Mouse (Mus musculus): Measurements from ENCODE around the gene Cyp1a1. TPM values are rescaled to one million over a fixed set of nuclear protein-coding genes. Genes with fewer than 3 reads are reported as not detected.

Cyp1a1 gene
- polyA plus RNA-seq, 1 experiment: 0.15 TPM

- Histone ChIP-seq H3K27me3 (ENCODE audit: control insufficient read depth, insufficient read depth, low read length) (no peaks in the 10 kb centered on the region), H3K27ac (ENCODE audit: insufficient read depth, low read length) (no peak overlapping the region), H3K4me1 (ENCODE audit: control insufficient read depth, insufficient read depth, insufficient read length) (peaks cover 33% of the 10 kb centered on the region), H3K4me3 (ENCODE audit: extremely low read depth, insufficient read depth, insufficient read length) (no peak overlapping the region), H3K36me3 (ENCODE audit: control insufficient read depth, insufficient read depth, low read length) (no peaks in the 10 kb centered on the region)
- WGBS: 83% methylated on average over 1 of the region's 1 CpGs
- DNase-seq (ENCODE audit: low read depth in 1 of 2, low spot score in 2 of 2): no peak
- no peak for TF ChIP-seq POLR2A (IDR thresholded peaks at IDR 0.05; ENCODE audit: low read depth, low read length)
- no peak for TF ChIP-seq CTCF (IDR thresholded peaks at IDR 0.05; ENCODE audit: extremely low read depth, insufficient read depth, insufficient read length, insufficient replicate concordance)
Measured at GRCm38 (mm10) chr9:57654966-57655365, 32.8 kb upstream of the Cyp1a1 start.

DNA sequence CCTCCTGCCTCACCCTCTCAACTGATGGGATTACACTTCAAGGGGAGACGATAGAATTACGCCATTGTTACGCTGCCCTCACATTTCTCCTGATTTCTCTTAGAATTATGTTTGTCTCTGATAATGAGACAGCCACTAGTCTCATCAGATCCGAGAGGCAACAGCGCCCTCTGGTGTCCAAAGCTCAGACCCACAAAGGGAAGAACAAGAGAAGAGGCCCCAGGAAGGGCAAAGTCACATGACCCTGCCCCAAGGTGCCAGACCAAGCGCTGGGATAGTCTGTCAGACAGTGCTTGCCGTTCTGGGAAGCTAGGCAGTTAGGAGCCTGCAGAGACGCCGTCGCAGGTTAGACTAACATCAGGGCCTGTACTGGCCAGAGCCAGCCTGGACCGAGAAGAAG lies 32.0 kb upstream of the Cyp1a1 start:
- peak; percentile 83 to 95 for DNase-seq (ENCODE audit: low read depth in 1 of 2, low spot score in 2 of 2)
- H3K4me3 ChIP-seq (ENCODE audit: extremely low read depth, insufficient read depth, insufficient read length): no peak overlapping the region
- H3K4me1 ChIP-seq (ENCODE audit: control insufficient read depth, insufficient read depth, insufficient read length): peaks cover 26% of the 10 kb centered on the region
- WGBS: 5% methylated on average over 11 of the region's 11 CpGs
- TF ChIP-seq POLR2A (IDR thresholded peaks at IDR 0.05; ENCODE audit: low read depth, low read length) (no peak), CTCF (IDR thresholded peaks at IDR 0.05; ENCODE audit: extremely low read depth, insufficient read depth, insufficient read length, insufficient replicate concordance) (peak; percentile 90; the same call in 1 of the 2 replicates)
- no peak overlapping the region for H3K27ac ChIP-seq (ENCODE audit: insufficient read depth, low read length)
- no peaks in the 10 kb centered on the region for H3K27me3 ChIP-seq (ENCODE audit: control insufficient read depth, insufficient read depth, low read length)
- H3K36me3 ChIP-seq (ENCODE audit: control insufficient read depth, insufficient read depth, low read length): no peaks in the 10 kb centered on the region

DNA sequence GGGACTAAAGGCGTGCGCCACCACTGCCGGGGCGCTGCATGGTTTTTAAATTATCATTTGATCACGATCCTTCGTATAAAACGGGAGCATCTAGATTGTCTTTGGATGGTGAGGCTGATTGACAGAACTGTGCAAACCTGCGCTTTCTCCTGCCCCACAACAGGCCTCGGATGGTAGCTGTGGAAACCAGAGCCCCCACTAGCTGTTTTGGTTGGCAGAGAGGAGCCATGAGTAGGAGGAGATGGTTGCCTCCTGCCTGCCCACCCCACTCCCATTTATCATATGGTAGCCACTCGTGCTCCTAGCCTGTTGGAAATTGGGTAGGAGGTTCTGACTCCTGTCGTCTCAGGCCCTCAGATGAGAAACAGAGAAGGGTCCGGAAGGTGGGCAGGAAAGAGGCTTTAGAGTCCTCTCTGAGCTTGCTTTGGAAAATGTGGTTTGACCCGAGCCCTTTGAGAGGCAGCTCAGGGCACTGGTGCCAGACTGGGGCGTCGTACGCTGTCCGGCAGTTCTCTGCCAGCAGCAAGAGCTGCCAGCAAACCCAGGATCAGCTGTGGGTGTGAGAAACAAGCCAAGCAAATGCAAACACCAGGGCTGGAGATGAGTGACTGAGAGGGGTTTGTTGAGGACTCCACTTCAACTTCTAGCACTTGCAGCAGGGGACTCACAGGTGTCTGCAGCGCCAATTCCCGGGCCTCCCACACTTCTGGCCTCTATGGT lies 30.9 kb upstream of the Cyp1a1 start:
- peaks cover 17% of the 10 kb centered on the region; the same call in 1 of the 2 replicates for H3K4me1 ChIP-seq (ENCODE audit: control insufficient read depth, insufficient read depth, insufficient read length)
- no peak overlapping the region for H3K27ac ChIP-seq (ENCODE audit: insufficient read depth, low read length)
- TF ChIP-seq CTCF (IDR thresholded peaks at IDR 0.05; ENCODE audit: extremely low read depth, insufficient read depth, insufficient read length, insufficient replicate concordance) (no peak), POLR2A (IDR thresholded peaks at IDR 0.05; ENCODE audit: low read depth, low read length) (no peak)
- no peaks in the 10 kb centered on the region for H3K27me3 ChIP-seq (ENCODE audit: control insufficient read depth, insufficient read depth, low read length)
- DNase-seq (ENCODE audit: low read depth in 1 of 2, low spot score in 2 of 2): no peak
- WGBS: 93% methylated on average over 19 of the region's 19 CpGs
- H3K4me3 ChIP-seq (ENCODE audit: extremely low read depth, insufficient read depth, insufficient read length): no peak overlapping the region
- no peaks in the 10 kb centered on the region for H3K36me3 ChIP-seq (ENCODE audit: control insufficient read depth, insufficient read depth, low read length)

DNA sequence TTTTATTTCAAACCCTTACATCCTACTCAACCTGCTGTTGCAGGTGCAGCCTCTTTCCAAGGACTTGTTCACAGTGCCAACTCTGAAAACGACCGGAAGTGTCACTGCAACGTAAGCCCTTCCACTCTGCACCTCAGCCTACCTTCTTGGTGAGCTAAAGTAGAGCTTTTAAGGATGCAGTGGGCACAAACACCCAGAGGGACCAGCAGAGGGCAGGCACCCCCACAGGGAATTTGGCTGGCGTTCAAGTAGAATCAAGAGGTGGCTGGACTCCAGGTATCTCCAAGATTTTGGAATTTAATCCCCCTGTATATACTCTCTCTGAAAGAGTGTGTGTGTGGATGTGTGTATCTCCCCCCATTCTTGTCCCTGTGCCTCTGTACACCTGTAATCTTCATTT lies 29.9 kb upstream of the Cyp1a1 start:
- DNase-seq (ENCODE audit: low read depth in 1 of 2, low spot score in 2 of 2): no peak
- peaks cover 12% of the 10 kb centered on the region; the same call in 1 of the 2 replicates for H3K4me1 ChIP-seq (ENCODE audit: control insufficient read depth, insufficient read depth, insufficient read length)
- H3K36me3 ChIP-seq (ENCODE audit: control insufficient read depth, insufficient read depth, low read length): no peaks in the 10 kb centered on the region
- H3K27ac ChIP-seq (ENCODE audit: insufficient read depth, low read length): no peak overlapping the region
- no peak overlapping the region for H3K4me3 ChIP-seq (ENCODE audit: extremely low read depth, insufficient read depth, insufficient read length)
- 56% methylated on average over 4 of the region's 4 CpGs for WGBS
- no peaks in the 10 kb centered on the region for H3K27me3 ChIP-seq (ENCODE audit: control insufficient read depth, insufficient read depth, low read length)
- TF ChIP-seq CTCF (IDR thresholded peaks at IDR 0.05; ENCODE audit: extremely low read depth, insufficient read depth, insufficient read length, insufficient replicate concordance) (no peak), POLR2A (IDR thresholded peaks at IDR 0.05; ENCODE audit: low read depth, low read length) (no peak)

DNA sequence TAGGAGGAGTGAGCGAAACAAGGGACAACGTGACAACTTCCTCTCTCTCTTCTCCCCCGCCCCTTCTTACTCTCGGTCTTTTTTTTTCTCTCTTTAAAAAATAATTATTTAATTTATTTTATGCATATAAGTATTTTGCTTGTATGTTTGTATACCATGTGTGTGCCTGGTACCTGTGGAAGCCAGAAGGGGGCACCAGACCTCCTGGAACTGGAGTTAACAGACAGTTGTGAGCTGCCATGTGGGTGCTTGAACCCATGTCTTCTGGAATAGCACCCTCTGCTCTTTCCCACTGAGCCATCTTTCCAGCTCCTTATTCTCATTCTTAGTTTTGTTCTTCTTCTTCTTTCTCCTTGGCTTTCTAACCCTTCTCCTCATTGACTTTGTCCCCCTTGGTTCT lies 28.8 kb upstream of the Cyp1a1 start:
- peaks cover 5% of the 10 kb centered on the region; the same call in 1 of the 2 replicates for H3K4me1 ChIP-seq (ENCODE audit: control insufficient read depth, insufficient read depth, insufficient read length)
- no peak for TF ChIP-seq POLR2A (IDR thresholded peaks at IDR 0.05; ENCODE audit: low read depth, low read length)
- TF ChIP-seq CTCF (IDR thresholded peaks at IDR 0.05; ENCODE audit: extremely low read depth, insufficient read depth, insufficient read length, insufficient replicate concordance): no peak
- DNase-seq (ENCODE audit: low read depth in 1 of 2, low spot score in 2 of 2): no peak
- H3K4me3 ChIP-seq (ENCODE audit: extremely low read depth, insufficient read depth, insufficient read length): no peak overlapping the region
- no peaks in the 10 kb centered on the region for H3K27me3 ChIP-seq (ENCODE audit: control insufficient read depth, insufficient read depth, low read length)
- WGBS: 68% methylated on average over 4 of the region's 4 CpGs
- H3K27ac ChIP-seq (ENCODE audit: insufficient read depth, low read length): no peak overlapping the region
- H3K36me3 ChIP-seq (ENCODE audit: control insufficient read depth, insufficient read depth, low read length): no peaks in the 10 kb centered on the region

DNA sequence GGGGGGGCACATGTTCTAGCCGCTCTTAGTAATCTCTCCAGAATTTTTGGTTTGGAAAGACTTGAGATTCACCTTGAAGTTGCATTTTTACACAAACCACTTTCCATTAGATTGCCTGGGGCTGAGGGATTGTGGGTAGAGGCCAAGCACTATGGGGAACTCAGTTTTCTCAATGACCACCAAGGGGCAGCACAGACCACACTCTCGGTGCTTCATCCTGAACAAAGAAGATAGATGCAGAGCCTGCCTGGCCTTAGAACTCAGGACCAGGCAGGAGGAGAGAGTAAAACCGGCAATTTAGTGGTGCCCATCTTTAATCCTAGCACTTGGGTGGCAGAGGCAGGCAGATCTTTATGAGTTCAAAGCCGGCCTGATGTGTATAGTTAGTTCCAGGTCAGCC lies 28.0 kb upstream of the Cyp1a1 start:
- peaks cover 5% of the 10 kb centered on the region; the same call in 1 of the 2 replicates for H3K4me1 ChIP-seq (ENCODE audit: control insufficient read depth, insufficient read depth, insufficient read length)
- no peak overlapping the region for H3K27ac ChIP-seq (ENCODE audit: insufficient read depth, low read length)
- H3K36me3 ChIP-seq (ENCODE audit: control insufficient read depth, insufficient read depth, low read length): no peaks in the 10 kb centered on the region
- H3K27me3 ChIP-seq (ENCODE audit: control insufficient read depth, insufficient read depth, low read length): no peaks in the 10 kb centered on the region
- H3K4me3 ChIP-seq (ENCODE audit: extremely low read depth, insufficient read depth, insufficient read length): no peak overlapping the region
- TF ChIP-seq CTCF (IDR thresholded peaks at IDR 0.05; ENCODE audit: extremely low read depth, insufficient read depth, insufficient read length, insufficient replicate concordance): peak; percentile 78; the same call in 1 of the 2 replicates
- TF ChIP-seq POLR2A (IDR thresholded peaks at IDR 0.05; ENCODE audit: low read depth, low read length): no peak
- 25% methylated on average over 4 of the region's 4 CpGs for WGBS
- peak in 1 of 2 experiments; percentile 73 for DNase-seq (ENCODE audit: low read depth in 1 of 2, low spot score in 2 of 2)

DNA sequence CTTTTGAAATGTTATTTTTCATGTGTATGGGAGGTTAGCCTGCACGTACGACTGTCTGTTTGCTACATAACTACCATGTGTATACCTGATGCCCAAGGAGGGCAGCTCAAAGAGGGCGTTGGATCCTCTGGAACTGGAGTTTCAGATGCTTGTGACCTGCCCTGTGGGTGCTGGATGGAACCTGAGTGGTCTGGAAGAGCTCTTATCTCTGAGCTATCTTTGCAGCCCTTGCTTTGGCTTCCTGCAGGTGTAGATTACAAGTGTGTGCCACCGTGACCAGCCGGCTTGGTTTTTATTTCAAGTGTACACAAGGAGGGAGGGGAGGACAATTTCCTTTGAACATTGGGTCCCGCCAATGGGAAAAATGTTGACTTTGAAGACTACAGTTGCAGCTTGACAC lies 27.2 kb upstream of the Cyp1a1 start:
- Histone ChIP-seq H3K4me3 (ENCODE audit: extremely low read depth, insufficient read depth, insufficient read length) (no peak overlapping the region), H3K4me1 (ENCODE audit: control insufficient read depth, insufficient read depth, insufficient read length) (peaks cover 4% of the 10 kb centered on the region; the same call in 1 of the 2 replicates), H3K27ac (ENCODE audit: insufficient read depth, low read length) (no peak overlapping the region), H3K36me3 (ENCODE audit: control insufficient read depth, insufficient read depth, low read length) (no peaks in the 10 kb centered on the region), H3K27me3 (ENCODE audit: control insufficient read depth, insufficient read depth, low read length) (no peaks in the 10 kb centered on the region)
- DNase-seq (ENCODE audit: low read depth in 1 of 2, low spot score in 2 of 2): no peak
- TF ChIP-seq CTCF (IDR thresholded peaks at IDR 0.05; ENCODE audit: extremely low read depth, insufficient read depth, insufficient read length, insufficient replicate concordance): no peak
- no peak for TF ChIP-seq POLR2A (IDR thresholded peaks at IDR 0.05; ENCODE audit: low read depth, low read length)
- 44% methylated on average over 6 of the region's 6 CpGs for WGBS
